Mouse (Mus musculus): ENCODE data around the gene Gm572.

DNA sequence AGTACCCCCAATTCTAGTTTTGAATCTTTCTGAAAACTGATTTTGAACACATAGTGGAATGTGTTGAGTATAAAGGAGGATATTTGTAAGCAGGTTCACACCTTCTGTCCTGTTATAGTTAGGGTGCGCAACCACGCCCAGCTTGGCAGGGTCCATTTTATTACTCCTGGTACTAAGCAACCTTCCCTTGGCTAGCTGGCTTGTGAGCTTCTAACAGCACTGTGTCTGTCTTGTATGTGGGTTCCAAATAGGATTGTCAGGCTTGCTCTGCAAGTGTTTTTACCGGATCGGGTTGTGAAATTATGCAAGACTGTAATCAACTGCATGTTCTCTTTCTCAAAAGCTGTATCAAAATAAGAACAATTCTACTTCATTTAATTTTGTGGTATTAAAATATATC, 20.6 kb upstream of the Gm572 start:
- TF ChIP-seq POLR2A (IDR thresholded peaks at IDR 0.05; ENCODE audit: borderline replicate concordance, insufficient read depth, low read length): no peak
- no peak for TF ChIP-seq CTCF (IDR thresholded peaks at IDR 0.05; ENCODE audit: borderline replicate concordance, insufficient read depth, low read depth, low read length)
